Mouse (Mus musculus): ENCODE data around the gene Oxld1. TPM values are rescaled to one million over a fixed set of nuclear protein-coding genes. Genes with fewer than 3 reads are reported as not detected.

The Oxld1 gene
- polyA plus RNA-seq, 1 experiment from 2014 or later, result 10.9 TPM

GRCm38 (mm10) chr11:120492878-120493203 lies 35.0 kb upstream of the Oxld1 start:
- Histone ChIP-seq H3K27ac (0 out of 2 replicates have a peak overlapping the region, but pooled peaks have one; percentile 32), H3K9ac (peak overlapping the region; percentile 90), H3K4me3 (replicated peaks) (peak overlapping the region; percentile 91), H3K27me3 (no peaks in the 10 kb centered on the region), H3K9me3 (no peaks in the 10 kb centered on the region), H3K4me2 (peak overlapping the region; percentile 81), H3K4me1 (peaks cover 35% of the 10 kb centered on the region), H3K36me3 (replicated peaks) (peaks cover 57% of the 10 kb centered on the region)
- no peak for ATAC-seq (ENCODE audit: low FRiP score)
- WGBS, result 26% methylated on average over 3 of the region's 3 CpGs

GRCm38 (mm10) chr11:120492024-120492877 lies 34.4 kb upstream of the Oxld1 start:
- Histone ChIP-seq H3K27me3 (no peaks in the 10 kb centered on the region), H3K4me1 (peaks cover 35% of the 10 kb centered on the region), H3K27ac (peak overlapping the region; percentile 85), H3K4me3 (replicated peaks) (peak overlapping the region; percentile 91), H3K4me2 (peak overlapping the region; percentile 81), H3K9ac (peak overlapping the region; percentile 90), H3K9me3 (no peaks in the 10 kb centered on the region), H3K36me3 (replicated peaks) (peaks cover 57% of the 10 kb centered on the region)
- under 1% methylated on average over 48 of the region's 48 CpGs for WGBS
- ATAC-seq (ENCODE audit: low FRiP score), result peak; percentile 9; the same call in 1 of the 2 replicates

- peak within 1 kb of the TSS; percentile 91 for H3K4me3 ChIP-seq (replicated peaks)
- H3K4me2 ChIP-seq, result peak within 1 kb of the TSS; percentile 81
- ATAC-seq (ENCODE audit: low FRiP score), result peak; percentile 88
- H3K9me3 ChIP-seq, result no peaks in the 10 kb centered on the region
- peak within 1 kb of the TSS; percentile 90 for H3K9ac ChIP-seq
- no peaks in the 10 kb centered on the region for H3K27me3 ChIP-seq
- WGBS, result under 1% methylated on average over 35 of the region's 35 CpGs
- peaks cover 35% of the 10 kb centered on the region for H3K4me1 ChIP-seq
- H3K27ac ChIP-seq, result peak within 1 kb of the TSS; percentile 85
- peaks cover 57% of the 10 kb centered on the region for H3K36me3 ChIP-seq (replicated peaks)
These were observed 33.6 kb upstream of the Oxld1 start, which contains the start of gene Slc25a10 for GRCm38 (mm10) chr11:120491317-120492023. Slc25a10 (plus strand) TSS chr11:120491840.

- Histone ChIP-seq H3K9me3 (no peaks in the 10 kb centered on the region), H3K27me3 (no peaks in the 10 kb centered on the region), H3K36me3 (replicated peaks) (peaks cover 56% of the 10 kb centered on the region), H3K9ac (peak overlapping the region; percentile 90; the same call in 1 of the 2 replicates), H3K4me3 (replicated peaks) (0 out of 2 replicates have a peak overlapping the region, but pooled peaks have one; percentile 91), H3K4me1 (peaks cover 41% of the 10 kb centered on the region), H3K4me2 (peak overlapping the region; percentile 81), H3K27ac (peak overlapping the region; percentile 85)
- WGBS, result 30% methylated on average over 4 of the region's 4 CpGs
- no peak for ATAC-seq (ENCODE audit: low FRiP score)
These were observed 32.6 kb upstream of the Oxld1 start for GRCm38 (mm10) chr11:120490291-120491046.

GRCm38 (mm10) chr11:120489054-120489761 lies 31.3 kb upstream of the Oxld1 start:
- Histone ChIP-seq H3K4me2 (no peak overlapping the region), H3K4me1 (peaks cover 49% of the 10 kb centered on the region), H3K27ac (no peak overlapping the region), H3K36me3 (replicated peaks) (peaks cover 44% of the 10 kb centered on the region), H3K9ac (no peak overlapping the region), H3K4me3 (replicated peaks) (no peak overlapping the region), H3K9me3 (no peaks in the 10 kb centered on the region), H3K27me3 (no peaks in the 10 kb centered on the region)
- whole genome bisulfite sequencing, result 64% methylated on average over 4 of the region's 4 CpGs
- ATAC-seq (ENCODE audit: low FRiP score), result 0 out of 2 replicates have a peak, but pooled peaks have one; percentile 1

GRCm38 (mm10) chr11:120488516-120488915 lies 30.6 kb upstream of the Oxld1 start:
- H3K4me1 ChIP-seq, result peaks cover 52% of the 10 kb centered on the region
- no peak overlapping the region for H3K4me2 ChIP-seq
- H3K9ac ChIP-seq, result no peak overlapping the region
- 76% methylated on average over 4 of the region's 4 CpGs for WGBS
- H3K4me3 ChIP-seq (replicated peaks), result no peak overlapping the region
- no peaks in the 10 kb centered on the region for H3K27me3 ChIP-seq
- H3K9me3 ChIP-seq, result no peaks in the 10 kb centered on the region
- peaks cover 45% of the 10 kb centered on the region for H3K36me3 ChIP-seq (replicated peaks)
- ATAC-seq (ENCODE audit: low FRiP score), result no peak
- no peak overlapping the region for H3K27ac ChIP-seq

- ATAC-seq (ENCODE audit: low FRiP score), result no peak
- peaks cover 28% of the 10 kb centered on the region for H3K4me1 ChIP-seq
- no peaks in the 10 kb centered on the region for H3K9me3 ChIP-seq
- WGBS, result 8% methylated on average over 10 of the region's 10 CpGs
- H3K4me3 ChIP-seq (replicated peaks), result peak overlapping the region; percentile 99
- no peaks in the 10 kb centered on the region for H3K27me3 ChIP-seq
- peak overlapping the region; percentile 91 for H3K4me2 ChIP-seq
- 0 out of 2 replicates have a peak overlapping the region, but pooled peaks have one; percentile 92 for H3K27ac ChIP-seq
- H3K36me3 ChIP-seq (replicated peaks), result peaks cover 77% of the 10 kb centered on the region
- peak overlapping the region; percentile 89 for H3K9ac ChIP-seq
These were observed 27.4 kb upstream of the Oxld1 start for GRCm38 (mm10) chr11:120485251-120485650.

GRCm38 (mm10) chr11:120484265-120484981 lies 26.6 kb upstream of the Oxld1 start, which contains the start of gene Mrpl12:
Mrpl12 (plus strand) TSS chr11:120484613.
- H3K36me3 ChIP-seq (replicated peaks), result peaks cover 80% of the 10 kb centered on the region
- under 1% methylated on average over 60 of the region's 60 CpGs for WGBS
- peak within 1 kb of the TSS; percentile 92 for H3K27ac ChIP-seq
- peaks cover 24% of the 10 kb centered on the region for H3K4me1 ChIP-seq
- H3K4me2 ChIP-seq, result peak within 1 kb of the TSS; percentile 91
- peak within 1 kb of the TSS; percentile 89 for H3K9ac ChIP-seq
- peak; percentile 95 for ATAC-seq (ENCODE audit: low FRiP score)
- peak within 1 kb of the TSS; percentile 99 for H3K4me3 ChIP-seq (replicated peaks)
- H3K9me3 ChIP-seq, result no peaks in the 10 kb centered on the region
- no peaks in the 10 kb centered on the region for H3K27me3 ChIP-seq

- H3K9me3 ChIP-seq, result no peaks in the 10 kb centered on the region
- no peaks in the 10 kb centered on the region for H3K27me3 ChIP-seq
- peaks cover 23% of the 10 kb centered on the region for H3K4me1 ChIP-seq
- peak overlapping the region; percentile 99 for H3K4me3 ChIP-seq (replicated peaks)
- H3K9ac ChIP-seq, result peak overlapping the region; percentile 89
- peak overlapping the region; percentile 91 for H3K4me2 ChIP-seq
- no peak for ATAC-seq (ENCODE audit: low FRiP score)
- H3K36me3 ChIP-seq (replicated peaks), result peaks cover 81% of the 10 kb centered on the region
- 88% methylated on average over 7 of the region's 7 CpGs for WGBS
- peak overlapping the region; percentile 92 for H3K27ac ChIP-seq
These were observed 25.6 kb upstream of the Oxld1 start for GRCm38 (mm10) chr11:120483448-120483934.

- no peak overlapping the region for H3K4me3 ChIP-seq (replicated peaks)
- H3K4me1 ChIP-seq, result peaks cover 14% of the 10 kb centered on the region
- no peak overlapping the region for H3K27ac ChIP-seq
- H3K9ac ChIP-seq, result no peak overlapping the region
- 96% methylated on average over 6 of the region's 6 CpGs for WGBS
- ATAC-seq (ENCODE audit: low FRiP score), result no peak
- no peak overlapping the region for H3K4me2 ChIP-seq
- no peaks in the 10 kb centered on the region for H3K27me3 ChIP-seq
- no peaks in the 10 kb centered on the region for H3K9me3 ChIP-seq
- H3K36me3 ChIP-seq (replicated peaks), result peaks cover 77% of the 10 kb centered on the region
These were observed 14.2 kb upstream of the Oxld1 start for GRCm38 (mm10) chr11:120472052-120472451.

GRCm38 (mm10) chr11:120467736-120468092 lies 9.8 kb upstream of the Oxld1 start:
- Histone ChIP-seq H3K9ac (peak overlapping the region; percentile 86), H3K27me3 (no peaks in the 10 kb centered on the region), H3K4me1 (peaks cover 28% of the 10 kb centered on the region), H3K27ac (peak overlapping the region; percentile 56; the same call in 1 of the 2 replicates), H3K9me3 (no peaks in the 10 kb centered on the region), H3K36me3 (replicated peaks) (peaks cover 59% of the 10 kb centered on the region), H3K4me2 (peak overlapping the region; percentile 96), H3K4me3 (replicated peaks) (peak overlapping the region; percentile 94)
- ATAC-seq (ENCODE audit: low FRiP score), result peak; percentile 73; the same call in 1 of the 2 replicates
- under 1% methylated on average over 33 of the region's 33 CpGs for WGBS

Data from forebrain, embryonic 12.5 days (tissue).